Mouse (Mus musculus) embryonic facial prominence, embryonic 12.5 days (tissue): ENCODE results near the gene Wwtr1. TPM values are rescaled to one million over a fixed set of nuclear protein-coding genes. Genes with fewer than 3 reads are reported as not detected.

Experiments used
- ATAC-seq: fragments of 200-750 bp; cut with Nextera tagmentation; 2 replicates; pipeline ENCODE4 v1.8.0; 2017; ENCODE audit not compliant: insufficient number of reproducible peaks, insufficient read depth, low FRiP score, low TSS enrichment
- H3K27ac ChIP-seq: fragments of 300-500 bp; sonication (generic); 2 replicates; pipeline ENCODE4 v1.5.1; 2016; ENCODE audit warnings: mild to moderate bottlenecking
- H3K27me3 ChIP-seq: fragments of 300-500 bp; sonication (generic); 2 replicates; pipeline ENCODE4 v1.6.1; 2016; ENCODE audit warnings: mild to moderate bottlenecking, moderate library complexity
- H3K36me3 ChIP-seq: fragments of 300-500 bp; sonication (generic); 2 replicates; pipeline ENCODE4 v1.6.1; 2016; ENCODE audit warnings: mild to moderate bottlenecking
- H3K4me1 ChIP-seq: fragments of 300-500 bp; sonication (generic); 2 replicates; pipeline ENCODE4 v1.6.1; 2016
- H3K4me2 ChIP-seq: fragments of 300-500 bp; sonication (generic); replicated peaks from 2 replicates; pipeline ENCODE4 v1.6.1; 2016; ENCODE audit warnings: mild to moderate bottlenecking, moderate library complexity
- H3K4me3 ChIP-seq: fragments of 300-500 bp; sonication (generic); 2 replicates; pipeline ENCODE4 v1.5.1; 2016; ENCODE audit warnings: mild to moderate bottlenecking
- H3K9ac ChIP-seq: fragments of 300-500 bp; sonication (generic); 2 replicates; pipeline ENCODE4 v1.6.1; 2016; ENCODE audit warnings: mild to moderate bottlenecking, moderate library complexity
- H3K9me3 ChIP-seq: fragments of 300-500 bp; sonication (generic); 2 replicates; pipeline ENCODE4 v1.6.1; 2016; ENCODE audit warnings: mild to moderate bottlenecking, moderate library complexity
- WGBS: fragments of 180-500 bp; shearing (Covaris S2); methylation state at CpG from one replicate; pipeline ENCODE4 v1.1.7; 2016; 5-methylcytosine and 5-hydroxymethylcytosine counted together
- microRNA-seq: library from miRNA; unstranded; fragments of <30 nt; microRNA quantifications from one replicate; pipeline ENCODE4, GENCODE M21; 2017
- polyA plus RNA-seq: library from polyadenylated mRNA; unstranded; fragments of >200 nt; fragmentation: Nextera tagmentation; extraction: Ambion mirVana; gene quantifications from 2 replicates; pipeline ENCODE4 v1.2.1, GENCODE M21; 2016

Gene Wwtr1
- polyA plus RNA-seq, 1 experiment from 2014 or later = 16.5 TPM

GRCm38 (mm10) chr3:57435364-57435763 lies 140.3 kb downstream of the Wwtr1 start:
- Histone ChIP-seq H3K9me3 (no peaks in the 10 kb centered on the region), H3K27me3 (no peaks in the 10 kb centered on the region), H3K4me2 (no peak overlapping the region), H3K27ac (no peak overlapping the region), H3K4me3 (no peak overlapping the region), H3K9ac (no peak overlapping the region), H3K4me1 (no peaks in the 10 kb centered on the region), H3K36me3 (no peaks in the 10 kb centered on the region)
- WGBS = 78% methylated on average over 8 of the region's 8 CpGs
- ATAC-seq = no peak

DNA sequence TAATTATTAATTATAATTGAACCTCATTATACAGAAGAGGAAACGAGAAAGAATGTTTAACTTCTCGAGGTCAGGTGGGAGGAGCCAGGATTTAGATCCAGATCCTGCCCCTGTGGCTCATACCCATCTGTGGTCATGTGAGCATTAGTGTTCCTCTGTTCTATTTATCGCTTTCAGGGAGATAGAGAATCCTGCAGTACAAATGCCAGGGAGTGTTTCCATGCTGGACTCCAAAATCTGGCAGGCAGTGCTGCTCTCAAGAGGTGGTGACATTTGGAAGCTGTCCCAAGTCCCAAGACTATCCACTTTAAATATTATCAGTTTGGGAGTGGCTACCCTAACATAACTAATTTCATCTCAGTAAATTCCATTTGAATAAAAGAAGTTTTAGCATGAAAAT lies 144.0 kb downstream of the Wwtr1 start:
- no peak overlapping the region for H3K9ac ChIP-seq
- no peak overlapping the region for H3K4me2 ChIP-seq
- no peaks in the 10 kb centered on the region for H3K27me3 ChIP-seq
- no peaks in the 10 kb centered on the region for H3K9me3 ChIP-seq
- H3K36me3 ChIP-seq = no peaks in the 10 kb centered on the region
- 79% methylated on average over 3 of the region's 3 CpGs for WGBS
- H3K27ac ChIP-seq = no peak overlapping the region
- H3K4me1 ChIP-seq = 0 out of 2 replicates have a peak, but pooled peaks cover 4% of the 10 kb centered on the region
- H3K4me3 ChIP-seq = no peak overlapping the region
- no peak for ATAC-seq

- Histone ChIP-seq H3K27me3 (no peaks in the 10 kb centered on the region), H3K4me1 (0 out of 2 replicates have a peak, but pooled peaks cover 4% of the 10 kb centered on the region), H3K9me3 (no peaks in the 10 kb centered on the region), H3K27ac (no peak overlapping the region), H3K4me2 (no peak overlapping the region), H3K36me3 (no peaks in the 10 kb centered on the region), H3K4me3 (no peak overlapping the region), H3K9ac (no peak overlapping the region)
- 83% methylated on average over 4 of the region's 4 CpGs for WGBS
- ATAC-seq = no peak
Observed at GRCm38 (mm10) chr3:57429486-57429885, 146.2 kb downstream of the Wwtr1 start.

DNA sequence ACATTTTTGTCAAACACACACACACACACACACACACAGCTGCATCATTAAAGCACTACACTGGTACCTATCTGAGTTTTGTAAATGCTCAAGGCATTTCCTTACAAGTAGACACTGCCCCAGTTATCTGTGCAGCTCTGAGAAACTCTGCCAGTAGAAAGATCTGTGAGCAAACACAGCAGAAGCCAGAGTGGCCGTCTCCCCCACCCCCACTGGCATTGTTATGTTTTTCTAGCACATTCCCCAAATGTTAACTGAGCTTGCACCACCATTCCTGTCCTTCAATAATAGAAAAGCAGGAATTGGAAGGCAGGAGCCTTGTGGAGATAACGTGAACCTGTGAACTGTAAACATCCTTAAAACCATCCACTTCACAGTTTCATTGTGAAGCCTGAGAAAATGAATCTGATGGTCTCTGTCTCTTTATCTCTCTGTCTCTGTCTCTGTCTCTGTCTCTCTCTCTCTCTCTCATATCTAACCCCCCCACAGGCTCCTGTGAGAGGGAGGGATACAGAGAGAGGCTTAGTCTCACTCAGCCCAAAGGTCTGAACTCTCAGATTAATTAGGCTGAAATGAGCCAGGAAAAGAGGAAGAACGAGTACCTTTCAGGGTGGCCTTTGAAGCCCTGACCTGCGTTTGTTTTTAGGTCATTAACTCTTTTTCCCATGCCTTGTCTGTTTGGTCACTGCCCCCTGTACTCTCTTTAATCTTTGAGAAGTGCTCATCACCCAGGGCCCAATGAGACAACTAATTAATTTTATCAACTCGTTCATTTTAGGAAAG lies 146.8 kb downstream of the Wwtr1 start:
- H3K4me2 ChIP-seq = no peak overlapping the region
- no peak overlapping the region for H3K9ac ChIP-seq
- H3K4me1 ChIP-seq = 0 out of 2 replicates have a peak, but pooled peaks cover 4% of the 10 kb centered on the region
- no peaks in the 10 kb centered on the region for H3K9me3 ChIP-seq
- H3K4me3 ChIP-seq = no peak overlapping the region
- 34% methylated on average over 5 of the region's 5 CpGs for WGBS
- H3K36me3 ChIP-seq = no peaks in the 10 kb centered on the region
- ATAC-seq = no peak
- H3K27me3 ChIP-seq = no peaks in the 10 kb centered on the region
- no peak overlapping the region for H3K27ac ChIP-seq

GRCm38 (mm10) chr3:57426351-57426750 lies 149.4 kb downstream of the Wwtr1 start:
- Histone ChIP-seq H3K9ac (no peak overlapping the region), H3K27ac (no peak overlapping the region), H3K9me3 (no peaks in the 10 kb centered on the region), H3K27me3 (no peaks in the 10 kb centered on the region), H3K36me3 (no peaks in the 10 kb centered on the region), H3K4me2 (no peak overlapping the region), H3K4me1 (0 out of 2 replicates have a peak, but pooled peaks cover 4% of the 10 kb centered on the region), H3K4me3 (no peak overlapping the region)
- ATAC-seq = no peak
- WGBS = 85% methylated on average over 11 of the region's 11 CpGs

DNA sequence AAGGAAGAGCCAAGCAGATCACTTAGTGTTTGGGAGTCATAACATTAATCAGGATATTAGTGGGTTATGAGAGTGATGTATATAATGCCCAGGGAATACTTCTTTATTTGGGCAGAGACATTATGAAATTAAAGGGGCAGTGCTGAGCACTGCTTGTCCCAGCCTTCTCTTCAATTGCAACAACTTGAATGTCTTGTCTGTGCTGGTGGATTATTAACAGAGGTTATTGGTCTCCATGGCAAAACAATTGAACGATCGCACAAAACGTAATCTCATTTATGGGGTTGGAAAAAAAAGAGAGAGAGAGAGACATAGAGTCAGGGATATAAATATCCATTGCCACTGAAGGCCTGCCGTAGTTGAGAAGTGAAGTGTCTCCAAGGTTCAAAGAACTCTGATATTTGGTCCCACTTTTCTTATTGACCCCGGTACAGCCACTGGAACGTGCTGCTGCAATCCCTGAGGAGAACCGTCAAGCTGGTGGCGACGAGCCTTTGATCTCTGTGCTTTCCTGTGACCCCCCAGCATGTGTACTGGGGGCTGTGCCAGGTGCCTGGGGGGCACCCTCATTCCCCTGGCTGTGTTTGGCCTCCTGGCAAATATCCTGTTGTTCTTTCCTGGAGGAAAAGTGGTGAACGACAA lies 150.5 kb downstream of the Wwtr1 start, which contains the start of gene Tm4sf4:
Gene Tm4sf4, plus strand, starts transcription at position 226 of the 642 bp plus-strand sequence.
- no peak within 1 kb of the TSS for H3K4me2 ChIP-seq
- H3K27me3 ChIP-seq = no peaks in the 10 kb centered on the region
- H3K9me3 ChIP-seq = no peaks in the 10 kb centered on the region
- H3K36me3 ChIP-seq = no peaks in the 10 kb centered on the region
- H3K4me1 ChIP-seq = 0 out of 2 replicates have a peak, but pooled peaks cover 4% of the 10 kb centered on the region
- WGBS = 63% methylated on average over 10 of the region's 10 CpGs
- no peak for ATAC-seq
- no peak within 1 kb of the TSS for H3K27ac ChIP-seq
- H3K4me3 ChIP-seq = no peak within 1 kb of the TSS
- no peak within 1 kb of the TSS for H3K9ac ChIP-seq

- 85% methylated on average over 1 of the region's 1 CpGs for WGBS
- ATAC-seq = no peak
Observed at GRCm38 (mm10) chr3:57420660-57421059, 155.1 kb downstream of the Wwtr1 start.

DNA sequence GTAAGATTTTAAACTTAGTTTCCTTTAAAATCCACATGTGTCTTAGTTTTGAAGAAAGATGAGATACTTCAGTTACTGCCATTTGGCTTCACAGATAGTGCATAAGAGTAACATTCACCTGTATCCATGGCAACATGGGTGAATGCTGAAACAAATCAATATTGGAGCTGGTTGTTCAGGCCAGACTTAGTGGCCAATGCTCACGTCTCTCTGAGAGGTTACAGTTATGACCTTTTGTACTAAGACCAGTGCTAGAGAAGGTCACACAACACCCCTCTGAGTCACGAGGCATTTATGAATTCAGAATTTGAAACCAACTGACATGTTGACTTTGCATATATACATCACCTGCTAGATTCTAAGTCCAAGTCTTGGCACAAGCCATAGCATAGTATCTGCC lies 155.5 kb downstream of the Wwtr1 start:
- Histone ChIP-seq H3K9ac (no peak overlapping the region), H3K4me1 (no peaks in the 10 kb centered on the region), H3K36me3 (no peaks in the 10 kb centered on the region), H3K4me3 (no peak overlapping the region), H3K27me3 (no peaks in the 10 kb centered on the region), H3K9me3 (no peaks in the 10 kb centered on the region), H3K27ac (no peak overlapping the region), H3K4me2 (no peak overlapping the region)
- no peak for ATAC-seq
- WGBS = 73% methylated on average over 2 of the region's 2 CpGs

More at GRCm38 (mm10) chr3:57420660-57421059, 155.1 kb downstream of the Wwtr1 start:
- H3K4me2 ChIP-seq = no peak overlapping the region
- no peaks in the 10 kb centered on the region for H3K9me3 ChIP-seq
- no peak overlapping the region for H3K27ac ChIP-seq
- no peaks in the 10 kb centered on the region for H3K27me3 ChIP-seq
- H3K36me3 ChIP-seq = no peaks in the 10 kb centered on the region
- H3K4me1 ChIP-seq = no peaks in the 10 kb centered on the region
- H3K9ac ChIP-seq = no peak overlapping the region
- no peak overlapping the region for H3K4me3 ChIP-seq

- H3K9ac ChIP-seq = no peak overlapping the region
- ATAC-seq = no peak
- H3K4me1 ChIP-seq = no peaks in the 10 kb centered on the region
- no peaks in the 10 kb centered on the region for H3K36me3 ChIP-seq
- WGBS = 83% methylated on average over 4 of the region's 4 CpGs
- H3K9me3 ChIP-seq = no peaks in the 10 kb centered on the region
- H3K27me3 ChIP-seq = no peaks in the 10 kb centered on the region
- H3K27ac ChIP-seq = no peak overlapping the region
- H3K4me3 ChIP-seq = no peak overlapping the region
- H3K4me2 ChIP-seq = no peak overlapping the region
Observed at GRCm38 (mm10) chr3:57411535-57411934, 164.2 kb downstream of the Wwtr1 start.

Small RNA genes lying within 50 kb of the gene (microRNA-seq; reads per million reads assigned to microRNA genes)
- not detected for gene Mir6377

Other genes starting within 250 kb of the Wwtr1 start
- not detected in 2 replicates for gene Tm4sf4, start 150.6 kb downstream of the Wwtr1 start, polyA plus RNA-seq
- 83.9 and 93.6 TPM in 2 replicates for gene Commd2, start 75.8 kb upstream of the Wwtr1 start, polyA plus RNA-seq
- gene Ankub1, start 116.9 kb upstream of the Wwtr1 start, polyA plus RNA-seq = 0.08 and 0.12 TPM in 2 replicates
- gene Rnf13, start 160.2 kb upstream of the Wwtr1 start, polyA plus RNA-seq = 59.3 and 63.9 TPM in 2 replicates